Mouse (Mus musculus): ENCODE results near the gene Camk2d. TPM values are rescaled to one million over a fixed set of nuclear protein-coding genes. Genes with fewer than 3 reads are reported as not detected.

Camk2d gene
- polyA plus RNA-seq, 1 experiment from 2014 or later, result 20.6 TPM

DNA sequence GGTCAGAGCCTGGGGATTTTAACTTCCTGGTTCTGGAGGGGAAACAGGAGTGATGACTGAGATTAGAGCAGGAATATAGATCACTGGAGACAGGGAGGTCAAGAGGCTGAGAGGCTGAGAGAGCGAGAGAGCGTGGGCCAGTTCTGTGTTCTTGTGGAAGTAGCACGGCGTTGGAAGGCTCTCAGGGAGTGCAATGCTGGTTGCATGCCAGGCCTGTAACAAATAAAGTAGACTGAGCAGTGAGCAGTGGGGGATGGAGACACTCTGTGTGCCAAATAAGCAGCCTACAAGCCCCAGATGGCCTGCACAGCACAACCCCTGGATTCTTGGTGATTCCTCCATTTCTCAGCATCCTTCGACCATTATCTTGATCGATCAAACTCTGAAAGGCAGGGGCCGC, 71.3 kb downstream of the Camk2d start:
- Histone ChIP-seq H3K36me3 (no peaks in the 10 kb centered on the region), H3K27ac (peak overlapping the region; percentile 8; the same call in 1 of the 2 replicates), H3K9me3 (no peaks in the 10 kb centered on the region), H3K4me2 (0 out of 2 replicates have a peak overlapping the region, but pooled peaks have one; percentile 1), H3K4me3 (no peak overlapping the region), H3K9ac (no peak overlapping the region), H3K4me1 (peaks cover 26% of the 10 kb centered on the region), H3K27me3 (no peaks in the 10 kb centered on the region)
- peak; percentile 65 for ATAC-seq (ENCODE audit: insufficient number of reproducible peaks, insufficient read depth, low FRiP score, low TSS enrichment, low read depth)
- 47% methylated on average over 7 of the region's 7 CpGs for WGBS

DNA sequence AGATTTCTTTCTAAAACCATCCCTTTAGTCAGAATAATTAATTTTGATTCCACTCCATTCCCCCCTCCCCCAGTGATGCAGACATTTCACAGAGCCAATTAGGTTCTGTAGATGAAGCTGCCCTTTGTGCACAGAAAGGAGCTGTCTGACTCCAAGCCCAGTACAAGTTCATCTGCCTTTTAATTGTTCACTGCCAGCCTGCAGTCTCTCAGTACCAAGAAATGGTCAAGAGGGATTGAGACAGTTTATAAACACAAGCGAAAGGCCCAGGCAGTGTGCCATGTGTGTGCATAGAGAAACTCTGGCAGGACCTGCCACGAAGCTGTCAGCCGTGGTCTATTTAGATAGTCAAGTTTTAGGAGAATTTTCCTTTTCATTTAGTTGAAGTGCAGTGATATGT, 72.0 kb downstream of the Camk2d start:
- H3K9ac ChIP-seq, result no peak overlapping the region
- 67% methylated on average over 3 of the region's 3 CpGs for WGBS
- ATAC-seq (ENCODE audit: insufficient number of reproducible peaks, insufficient read depth, low FRiP score, low TSS enrichment, low read depth), result no peak

DNA sequence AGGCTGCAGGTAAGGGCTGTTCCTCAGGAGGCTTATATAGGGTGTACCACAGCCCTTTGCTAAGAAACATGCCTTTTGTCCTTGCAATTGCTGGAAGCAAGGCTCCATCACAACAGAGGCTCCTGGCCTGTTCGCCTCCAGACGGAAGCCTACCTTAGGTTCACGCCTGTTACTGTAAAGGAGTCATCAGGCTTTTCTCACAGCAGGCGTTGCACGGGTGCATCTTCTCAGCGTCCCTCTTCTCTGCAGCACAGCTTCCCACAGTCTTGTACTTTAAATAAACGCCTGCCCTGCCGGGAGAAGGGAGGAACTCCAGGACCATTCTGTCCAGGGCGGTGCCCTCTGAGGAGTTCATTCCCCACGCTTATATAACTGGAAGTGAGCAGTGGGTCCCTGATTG, 72.6 kb downstream of the Camk2d start:
- H3K9ac ChIP-seq, result no peak overlapping the region
- no peaks in the 10 kb centered on the region for H3K36me3 ChIP-seq
- H3K27me3 ChIP-seq, result no peaks in the 10 kb centered on the region
- H3K9me3 ChIP-seq, result no peaks in the 10 kb centered on the region
- no peak for ATAC-seq (ENCODE audit: insufficient number of reproducible peaks, insufficient read depth, low FRiP score, low TSS enrichment, low read depth)
- no peak overlapping the region for H3K27ac ChIP-seq
- no peak overlapping the region for H3K4me3 ChIP-seq
- peaks cover 20% of the 10 kb centered on the region for H3K4me1 ChIP-seq
- 66% methylated on average over 10 of the region's 10 CpGs for WGBS
- H3K4me2 ChIP-seq, result no peak overlapping the region

More for the DNA sequence above, 72.0 kb downstream of the Camk2d start:
- Histone ChIP-seq H3K27ac (no peak overlapping the region), H3K4me2 (no peak overlapping the region), H3K4me1 (peaks cover 25% of the 10 kb centered on the region), H3K9me3 (no peaks in the 10 kb centered on the region), H3K4me3 (no peak overlapping the region), H3K27me3 (no peaks in the 10 kb centered on the region), H3K36me3 (no peaks in the 10 kb centered on the region)

DNA sequence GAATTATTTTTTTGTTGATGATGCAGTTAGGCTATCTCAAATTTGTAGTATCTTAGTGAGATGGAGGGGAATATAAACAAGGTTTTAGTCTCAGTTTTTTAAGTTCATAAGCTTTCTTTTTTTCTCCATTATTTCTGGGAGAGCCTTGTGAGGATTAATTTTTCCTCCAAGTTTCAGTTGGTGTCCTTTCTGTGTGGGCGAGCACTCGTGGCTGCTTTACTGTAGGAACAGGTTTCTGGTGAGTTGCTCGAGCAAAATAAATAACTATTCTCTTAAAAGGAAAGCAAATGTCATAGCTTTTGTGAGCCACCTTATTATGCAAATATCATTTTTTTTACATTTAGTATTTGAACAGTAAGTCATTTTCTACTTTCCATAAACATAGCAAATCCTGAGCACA, 74.3 kb downstream of the Camk2d start:
- Histone ChIP-seq H3K27me3 (no peaks in the 10 kb centered on the region), H3K36me3 (no peaks in the 10 kb centered on the region), H3K4me1 (peaks cover 20% of the 10 kb centered on the region), H3K4me3 (no peak overlapping the region), H3K27ac (no peak overlapping the region), H3K4me2 (no peak overlapping the region), H3K9me3 (no peaks in the 10 kb centered on the region), H3K9ac (no peak overlapping the region)
- 82% methylated on average over 3 of the region's 3 CpGs for WGBS
- ATAC-seq (ENCODE audit: insufficient number of reproducible peaks, insufficient read depth, low FRiP score, low TSS enrichment, low read depth), result no peak

DNA sequence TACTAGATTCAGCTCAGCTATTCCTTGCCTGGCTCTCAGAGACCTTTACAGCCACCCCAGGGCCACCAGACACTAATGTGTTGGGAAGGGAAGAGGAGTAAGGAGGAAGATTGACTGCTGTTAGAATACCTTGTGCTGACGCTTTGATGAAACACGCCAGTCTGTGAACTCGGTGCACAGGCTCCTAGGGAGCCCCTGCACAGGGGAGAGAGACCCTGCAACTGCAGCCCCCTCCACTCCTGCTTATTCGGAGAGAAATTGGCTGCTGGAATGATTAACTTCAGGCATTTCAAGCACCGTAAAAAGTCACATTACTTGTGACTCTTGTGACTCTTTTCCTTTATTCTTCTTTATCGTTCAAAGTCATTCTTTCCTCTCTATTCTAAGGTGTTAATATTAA, 75.2 kb downstream of the Camk2d start:
- H3K4me1 ChIP-seq, result peaks cover 20% of the 10 kb centered on the region
- no peak overlapping the region for H3K4me2 ChIP-seq
- no peak for ATAC-seq (ENCODE audit: insufficient number of reproducible peaks, insufficient read depth, low FRiP score, low TSS enrichment, low read depth)
- H3K27ac ChIP-seq, result no peak overlapping the region
- 64% methylated on average over 6 of the region's 6 CpGs for WGBS
- H3K9me3 ChIP-seq, result no peaks in the 10 kb centered on the region
- H3K4me3 ChIP-seq, result no peak overlapping the region
- no peak overlapping the region for H3K9ac ChIP-seq
- H3K27me3 ChIP-seq, result no peaks in the 10 kb centered on the region
- H3K36me3 ChIP-seq, result no peaks in the 10 kb centered on the region

DNA sequence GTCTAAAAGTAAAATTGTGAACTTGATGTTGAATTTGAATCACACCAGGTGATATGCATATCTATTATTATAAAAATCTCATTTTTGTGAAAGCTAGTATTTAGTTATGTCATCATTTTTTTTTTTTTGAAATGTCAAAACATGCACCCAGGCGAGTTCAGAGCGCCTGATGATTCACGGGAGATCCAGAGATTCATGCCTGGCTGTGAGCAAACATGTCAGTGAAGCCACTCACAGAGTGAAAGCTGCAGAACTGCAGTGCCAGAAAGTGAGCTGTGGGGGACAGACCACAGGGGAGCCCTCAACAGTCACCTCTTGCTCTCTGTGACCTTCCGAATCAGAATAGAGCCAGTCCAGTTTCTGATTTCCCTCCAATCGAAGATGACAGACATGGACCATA, 84.9 kb downstream of the Camk2d start:
- no peak for ATAC-seq (ENCODE audit: insufficient number of reproducible peaks, insufficient read depth, low FRiP score, low TSS enrichment, low read depth)
- Histone ChIP-seq H3K9me3 (no peaks in the 10 kb centered on the region), H3K4me1 (no peaks in the 10 kb centered on the region), H3K4me3 (no peak overlapping the region), H3K27me3 (no peaks in the 10 kb centered on the region), H3K27ac (no peak overlapping the region), H3K9ac (no peak overlapping the region), H3K4me2 (no peak overlapping the region), H3K36me3 (no peaks in the 10 kb centered on the region)
- WGBS, result 77% methylated on average over 5 of the region's 5 CpGs

DNA sequence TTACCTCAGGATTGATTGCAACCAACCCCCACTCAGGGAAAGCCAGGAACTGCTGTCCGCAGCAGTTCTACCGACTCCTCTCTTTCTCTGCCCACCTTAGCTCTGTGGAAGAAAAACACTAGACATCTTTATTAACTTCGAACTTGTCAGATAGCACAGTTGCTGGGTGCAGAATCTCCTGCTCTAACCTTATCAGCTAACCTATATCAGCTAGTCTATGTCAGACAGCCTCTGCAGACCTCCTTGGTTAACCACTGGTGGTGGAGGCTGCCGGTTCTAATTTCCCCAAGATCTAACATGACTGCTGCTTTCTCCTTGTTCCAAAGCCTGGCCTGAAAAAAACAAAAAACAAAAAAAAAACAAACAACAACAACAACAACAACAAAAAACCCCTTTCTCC, 85.9 kb downstream of the Camk2d start:
- no peak overlapping the region for H3K9ac ChIP-seq
- ATAC-seq (ENCODE audit: insufficient number of reproducible peaks, insufficient read depth, low FRiP score, low TSS enrichment, low read depth), result no peak
- H3K9me3 ChIP-seq, result no peaks in the 10 kb centered on the region
- no peak overlapping the region for H3K4me2 ChIP-seq
- H3K36me3 ChIP-seq, result no peaks in the 10 kb centered on the region
- 90% methylated on average over 4 of the region's 4 CpGs for WGBS
- no peak overlapping the region for H3K4me3 ChIP-seq
- no peaks in the 10 kb centered on the region for H3K4me1 ChIP-seq
- H3K27me3 ChIP-seq, result no peaks in the 10 kb centered on the region
- H3K27ac ChIP-seq, result no peak overlapping the region

DNA sequence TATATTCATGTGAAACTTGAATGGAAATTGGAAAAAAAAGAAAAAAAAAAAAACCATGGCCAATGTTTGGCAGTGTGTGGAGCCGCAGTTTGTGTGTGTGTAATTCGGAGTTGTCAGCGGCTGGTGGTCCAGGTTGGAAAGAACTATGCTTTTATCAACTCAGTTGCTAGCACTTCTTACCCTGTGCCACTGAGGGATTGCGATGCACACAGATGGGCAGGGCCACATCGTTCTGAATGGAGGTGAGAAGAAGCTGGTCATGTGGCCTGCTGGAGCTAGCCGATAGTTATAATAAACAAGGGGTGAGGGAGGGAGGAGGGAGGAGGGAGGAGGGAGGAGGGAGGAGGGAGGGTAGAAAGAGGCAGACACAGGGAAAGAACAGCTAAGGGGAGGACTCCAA, 89.3 kb downstream of the Camk2d start:
- no peaks in the 10 kb centered on the region for H3K36me3 ChIP-seq
- H3K9ac ChIP-seq, result no peak overlapping the region
- H3K4me1 ChIP-seq, result no peaks in the 10 kb centered on the region
- no peaks in the 10 kb centered on the region for H3K9me3 ChIP-seq
- no peaks in the 10 kb centered on the region for H3K27me3 ChIP-seq
- H3K4me2 ChIP-seq, result no peak overlapping the region
- ATAC-seq (ENCODE audit: insufficient number of reproducible peaks, insufficient read depth, low FRiP score, low TSS enrichment, low read depth), result no peak
- no peak overlapping the region for H3K4me3 ChIP-seq
- no peak overlapping the region for H3K27ac ChIP-seq
- WGBS, result 59% methylated on average over 6 of the region's 6 CpGs

DNA sequence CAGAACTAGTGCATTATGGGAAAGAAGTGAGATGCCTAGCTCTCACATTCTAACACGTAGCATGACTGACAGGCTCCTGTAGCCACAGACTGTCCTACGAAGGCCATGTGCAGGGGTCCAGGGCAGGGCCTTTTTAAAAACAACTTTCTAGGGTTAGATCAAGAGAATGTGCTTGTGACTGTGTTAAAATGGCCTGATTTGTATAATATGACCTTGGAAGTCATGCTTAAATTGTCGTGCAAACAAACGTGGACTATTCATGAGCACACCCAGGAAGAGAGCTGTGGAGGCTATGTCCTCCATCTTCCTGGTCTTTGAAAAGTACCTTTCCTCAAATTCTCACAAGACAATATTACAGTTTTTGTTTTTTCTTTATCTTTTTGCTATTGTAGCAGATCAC, 91.0 kb downstream of the Camk2d start:
- Histone ChIP-seq H3K9me3 (no peaks in the 10 kb centered on the region), H3K27ac (no peak overlapping the region), H3K9ac (no peak overlapping the region), H3K27me3 (no peaks in the 10 kb centered on the region), H3K4me2 (no peak overlapping the region), H3K4me3 (no peak overlapping the region), H3K4me1 (peaks cover 1% of the 10 kb centered on the region; the same call in 1 of the 2 replicates), H3K36me3 (no peaks in the 10 kb centered on the region)
- no peak for ATAC-seq (ENCODE audit: insufficient number of reproducible peaks, insufficient read depth, low FRiP score, low TSS enrichment, low read depth)
- WGBS, result 77% methylated on average over 4 of the region's 4 CpGs

DNA sequence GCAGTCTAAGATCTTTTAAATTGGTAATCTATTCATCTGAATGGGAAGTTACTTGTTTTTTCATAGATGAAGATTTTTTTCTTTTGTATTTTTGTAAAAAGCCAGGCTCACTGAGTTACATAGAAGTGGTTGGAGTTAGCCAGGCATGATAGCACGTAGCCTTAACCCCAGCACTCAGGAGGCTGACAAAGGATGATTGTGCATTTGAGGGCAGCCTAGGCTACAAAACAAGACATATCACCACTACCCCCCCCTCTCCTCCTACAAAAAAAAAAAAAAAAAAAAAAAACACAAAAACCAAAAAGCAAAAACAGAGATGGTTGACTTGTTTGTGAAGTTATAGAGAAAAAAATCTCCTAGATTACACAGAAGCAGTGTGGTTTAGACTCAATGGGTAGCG, 92.4 kb downstream of the Camk2d start:
- H3K27ac ChIP-seq, result no peak overlapping the region
- H3K27me3 ChIP-seq, result no peaks in the 10 kb centered on the region
- ATAC-seq (ENCODE audit: insufficient number of reproducible peaks, insufficient read depth, low FRiP score, low TSS enrichment, low read depth), result no peak
- no peak overlapping the region for H3K4me3 ChIP-seq
- 78% methylated on average over 2 of the region's 2 CpGs for WGBS
- no peaks in the 10 kb centered on the region for H3K9me3 ChIP-seq
- peaks cover 14% of the 10 kb centered on the region for H3K4me1 ChIP-seq
- no peak overlapping the region for H3K4me2 ChIP-seq
- no peak overlapping the region for H3K9ac ChIP-seq
- no peaks in the 10 kb centered on the region for H3K36me3 ChIP-seq

DNA sequence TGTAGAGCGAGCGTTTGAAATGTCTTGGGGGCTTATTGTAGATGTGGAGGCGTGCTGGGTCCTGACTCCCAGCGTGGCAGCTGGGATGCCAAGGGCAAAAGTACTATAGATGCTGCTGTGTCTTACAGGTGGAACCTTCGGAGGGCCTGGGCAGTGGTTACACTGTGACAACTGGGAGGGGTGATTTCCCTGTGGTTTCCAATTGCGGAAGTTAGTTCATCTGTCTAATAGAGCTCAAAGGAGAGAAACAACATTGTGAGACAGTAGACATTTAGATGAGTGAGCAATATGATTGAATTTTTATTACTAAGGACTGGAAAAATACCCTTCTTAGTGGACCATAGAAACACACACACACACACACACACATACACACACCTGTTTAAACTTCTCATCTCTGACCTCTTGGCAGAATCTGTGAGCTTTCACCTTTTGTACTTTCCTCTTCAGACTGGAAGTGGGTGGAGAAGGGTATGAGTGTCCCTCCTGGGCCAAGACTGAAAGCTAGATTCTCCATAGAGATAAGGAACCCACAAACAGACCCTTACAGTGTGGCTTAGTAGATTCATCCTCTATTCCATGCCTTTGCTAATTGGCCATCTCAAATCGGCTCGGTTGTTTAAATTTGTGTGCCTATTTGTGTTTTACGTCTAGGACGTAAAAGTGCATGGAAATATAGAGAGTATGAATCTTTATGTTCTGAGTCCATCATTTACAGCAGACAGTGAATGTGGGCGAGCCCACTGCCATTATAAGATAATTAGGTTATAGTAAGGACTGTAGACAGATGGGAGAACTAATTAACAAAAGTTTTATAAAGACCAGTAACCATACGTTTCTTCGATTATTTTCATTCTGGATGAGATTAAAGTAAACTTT, 94.8 kb downstream of the Camk2d start:
- Histone ChIP-seq H3K4me3 (no peak overlapping the region), H3K27me3 (no peaks in the 10 kb centered on the region), H3K27ac (no peak overlapping the region), H3K4me1 (peaks cover 19% of the 10 kb centered on the region), H3K36me3 (no peaks in the 10 kb centered on the region), H3K9me3 (no peaks in the 10 kb centered on the region), H3K4me2 (no peak overlapping the region), H3K9ac (no peak overlapping the region)
- 77% methylated on average over 13 of the region's 13 CpGs for WGBS
- ATAC-seq (ENCODE audit: insufficient number of reproducible peaks, insufficient read depth, low FRiP score, low TSS enrichment, low read depth), result no peak

DNA sequence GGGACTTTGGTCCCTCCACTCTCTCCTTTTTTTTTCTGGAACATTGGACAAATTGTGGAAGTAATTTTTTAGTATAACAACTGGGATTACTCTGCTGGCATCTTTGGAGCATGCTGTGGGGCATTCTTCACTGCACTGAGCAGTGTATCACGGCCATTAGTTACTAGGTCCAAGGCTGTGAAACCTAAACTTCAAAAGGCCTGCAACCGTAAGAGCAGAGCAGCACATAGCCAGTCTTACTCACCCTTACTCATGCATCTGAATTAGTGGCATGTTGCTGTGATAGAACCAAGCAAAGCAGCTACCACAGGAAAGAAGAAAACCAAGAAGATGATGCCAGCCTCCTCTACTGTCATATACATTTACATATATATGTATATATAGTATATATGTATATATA, 95.5 kb downstream of the Camk2d start:
- H3K4me1 ChIP-seq, result peaks cover 20% of the 10 kb centered on the region
- H3K27ac ChIP-seq, result no peak overlapping the region
- no peaks in the 10 kb centered on the region for H3K36me3 ChIP-seq
- WGBS, result 64% methylated on average over 2 of the region's 2 CpGs
- H3K4me2 ChIP-seq, result no peak overlapping the region
- H3K9me3 ChIP-seq, result no peaks in the 10 kb centered on the region
- H3K4me3 ChIP-seq, result no peak overlapping the region
- no peak for ATAC-seq (ENCODE audit: insufficient number of reproducible peaks, insufficient read depth, low FRiP score, low TSS enrichment, low read depth)
- no peak overlapping the region for H3K9ac ChIP-seq
- no peaks in the 10 kb centered on the region for H3K27me3 ChIP-seq

Measured in embryonic facial prominence, embryonic 13.5 days (tissue).